Mouse (Mus musculus): ENCODE results near the gene Mcrip2.

- TF ChIP-seq POLR2A (IDR thresholded peaks at IDR 0.05; ENCODE audit: low read depth, low read length) (no peak), CTCF (conservative IDR thresholded peaks at IDR 0.05; ENCODE audit: insufficient read depth, insufficient read length, low read depth, low read length) (no peak)
Observed at GRCm38 (mm10) chr17:25824362-25825142, 44.0 kb downstream of the Mcrip2 start.

Measured in kidney, adult 2 months (tissue).